Mouse (Mus musculus): ENCODE results near the gene Cct7.

GRCm38 (mm10) chr6:85459621-85460020, 8.3 kb downstream of the Cct7 start:
- TF ChIP-seq POLR2A (IDR thresholded peaks at IDR 0.05; ENCODE audit: control insufficient read depth, extremely low read depth, insufficient read depth, low read length, poor library complexity) (no peak), CTCF (IDR thresholded peaks at IDR 0.05; ENCODE audit: borderline replicate concordance, control insufficient read depth, extremely low read depth, insufficient read depth, low read length, poor library complexity) (no peak)

All from thymus, adult 2 months (tissue).